Mouse (Mus musculus): Measurements from ENCODE around the gene Nfkbib. TPM values are rescaled to one million over a fixed set of nuclear protein-coding genes. Genes with fewer than 3 reads are reported as not detected.

Nfkbib gene
- polyA plus RNA-seq, 1 experiment from 2014 or later, result 57.6 TPM

DNA sequence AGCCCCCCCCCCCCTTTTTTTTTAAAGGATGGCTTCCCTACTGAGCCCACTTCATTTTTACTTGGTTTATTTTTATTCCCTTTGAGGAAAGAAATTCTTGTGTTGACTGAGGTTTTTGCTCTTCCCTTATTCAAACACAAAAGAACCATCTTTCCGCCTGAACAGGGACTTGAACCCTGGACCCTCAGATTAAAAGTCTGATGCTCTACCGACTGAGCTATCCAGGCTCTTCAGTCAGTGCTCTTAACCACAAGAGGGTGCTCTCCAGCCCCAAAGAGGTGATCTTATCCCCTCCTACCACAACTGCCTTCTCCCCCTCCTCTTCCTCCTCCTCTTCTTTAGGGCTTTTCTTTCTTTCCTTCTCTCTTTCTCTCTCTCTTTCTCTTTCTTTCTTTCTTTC is 26.5 kb upstream of the Nfkbib start:
- no peak overlapping the region for H3K4me3 ChIP-seq
- no peak for DNase-seq (ENCODE audit: extremely low spot score, low spot score)
- 55% methylated on average over 2 of the region's 2 CpGs for WGBS
- H3K9me3 ChIP-seq, result no peaks in the 10 kb centered on the region
- H3K27me3 ChIP-seq (ENCODE audit: poor library complexity, severe bottlenecking), result no peaks in the 10 kb centered on the region
- H3K36me3 ChIP-seq (replicated peaks), result no peaks in the 10 kb centered on the region
- H3K27ac ChIP-seq, result no peak overlapping the region
- H3K4me1 ChIP-seq, result peaks cover 37% of the 10 kb centered on the region

DNA sequence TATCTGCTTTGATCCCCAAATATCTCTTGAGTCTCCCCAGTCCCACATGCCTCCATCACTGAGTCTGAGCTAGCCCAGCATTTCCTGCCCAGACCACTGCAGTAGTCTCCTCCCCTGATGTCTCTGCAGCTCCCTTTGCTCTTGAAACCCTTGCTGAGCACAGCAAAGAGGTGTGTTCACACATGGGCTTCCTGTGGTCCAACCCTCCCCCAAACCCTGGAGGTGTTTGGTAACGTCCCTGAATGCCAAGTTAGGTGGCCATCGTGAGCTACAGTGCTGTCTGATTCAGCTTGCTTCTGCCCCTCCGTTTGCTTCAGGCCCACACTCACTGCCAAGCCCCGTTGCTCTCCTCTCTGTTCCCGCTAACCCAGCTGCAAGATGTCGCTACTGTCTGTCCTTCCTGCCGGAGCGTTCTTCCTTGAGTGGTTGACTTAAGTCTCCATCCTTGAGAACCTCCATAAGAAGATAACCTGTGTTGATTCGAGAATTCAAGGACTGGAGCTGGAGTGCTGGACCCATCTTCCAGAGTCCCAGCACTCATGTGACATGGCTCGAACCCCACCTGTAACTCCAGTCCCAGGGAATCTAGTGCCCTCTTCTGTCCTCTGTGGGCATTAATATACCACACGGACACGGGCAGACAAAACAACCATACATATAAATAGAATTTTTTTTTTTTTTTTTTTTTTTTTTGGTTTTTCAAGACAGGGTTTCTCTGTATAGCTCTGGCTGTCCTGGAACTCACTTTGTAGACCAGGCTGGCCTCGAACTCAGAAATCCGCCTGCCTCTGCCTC is 25.3 kb upstream of the Nfkbib start:
- 85% methylated on average over 14 of the region's 14 CpGs for WGBS
- Histone ChIP-seq H3K27me3 (ENCODE audit: poor library complexity, severe bottlenecking) (no peaks in the 10 kb centered on the region), H3K9me3 (no peaks in the 10 kb centered on the region), H3K4me3 (no peak overlapping the region), H3K27ac (peak overlapping the region; percentile 32; the same call in 1 of the 2 replicates), H3K4me1 (peaks cover 43% of the 10 kb centered on the region), H3K36me3 (replicated peaks) (peaks cover 7% of the 10 kb centered on the region; the same call in 1 of the 2 replicates)
- DNase-seq (ENCODE audit: extremely low spot score, low spot score), result no peak

DNA sequence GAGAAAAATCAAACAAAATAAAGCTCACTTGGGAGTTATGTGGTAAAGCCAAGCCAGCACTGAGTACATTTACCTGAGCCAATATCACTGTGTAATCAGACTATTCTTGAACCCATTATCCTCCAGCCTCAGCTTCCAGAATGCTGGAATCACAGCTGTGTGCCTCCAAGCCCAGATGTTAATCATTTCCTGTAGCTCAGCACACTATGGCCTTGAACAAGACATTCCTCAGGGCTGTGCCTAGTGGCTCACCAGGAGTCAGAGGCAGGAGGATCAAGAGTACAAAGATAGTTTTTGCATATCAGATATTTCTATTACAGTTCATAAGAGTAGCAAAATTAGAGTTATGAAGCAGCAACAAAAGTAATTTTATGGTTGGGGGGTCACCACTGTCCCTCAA is 24.4 kb upstream of the Nfkbib start:
- Histone ChIP-seq H3K4me3 (no peak overlapping the region), H3K4me1 (peaks cover 39% of the 10 kb centered on the region), H3K36me3 (replicated peaks) (peaks cover 11% of the 10 kb centered on the region; the same call in 1 of the 2 replicates), H3K27me3 (ENCODE audit: poor library complexity, severe bottlenecking) (no peaks in the 10 kb centered on the region), H3K9me3 (no peaks in the 10 kb centered on the region), H3K27ac (peak overlapping the region; percentile 32; the same call in 1 of the 2 replicates)
- no peak for DNase-seq (ENCODE audit: extremely low spot score, low spot score)

DNA sequence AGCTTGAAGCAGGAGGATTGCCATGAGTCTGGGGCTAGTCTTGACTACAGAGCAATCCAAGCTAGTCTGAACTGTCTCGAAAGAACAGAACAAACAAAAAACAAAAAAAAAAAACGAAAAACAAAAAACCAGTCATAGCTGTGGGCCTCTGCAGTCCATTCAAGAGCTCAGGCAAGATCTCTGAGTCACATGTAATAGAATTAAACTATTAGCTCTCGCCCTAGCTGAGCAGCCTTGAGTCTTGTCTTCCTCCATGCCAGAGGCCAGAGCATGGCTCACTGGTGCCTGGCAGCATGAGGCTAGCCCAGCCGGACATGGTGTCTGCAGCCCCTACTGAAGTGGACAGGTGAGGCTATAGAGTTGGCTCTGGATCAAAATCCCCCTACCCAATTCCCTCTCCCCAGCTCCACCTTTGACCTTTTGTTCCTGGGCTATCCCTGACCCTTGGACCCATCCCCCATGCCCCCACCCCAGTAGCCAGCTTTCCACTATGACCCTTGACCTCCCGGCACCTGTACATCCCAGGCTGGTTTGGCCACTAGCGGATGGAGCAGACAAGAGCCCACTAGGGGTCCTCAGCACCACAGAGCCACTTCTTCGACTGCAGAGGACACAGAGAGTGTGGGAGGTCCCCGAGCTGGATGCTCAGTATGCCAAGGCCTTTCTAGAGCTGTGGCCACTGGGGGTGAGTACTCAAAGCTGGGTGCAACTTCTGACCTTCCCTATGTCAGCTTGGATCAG is 22.9 kb upstream of the Nfkbib start:
- WGBS, result 54% methylated on average over 8 of the region's 8 CpGs
- Histone ChIP-seq H3K27me3 (ENCODE audit: poor library complexity, severe bottlenecking) (no peaks in the 10 kb centered on the region), H3K4me3 (no peak overlapping the region), H3K27ac (peak overlapping the region; percentile 12; the same call in 1 of the 2 replicates), H3K9me3 (no peaks in the 10 kb centered on the region), H3K4me1 (peaks cover 33% of the 10 kb centered on the region), H3K36me3 (replicated peaks) (peaks cover 24% of the 10 kb centered on the region)
- no peak for DNase-seq (ENCODE audit: extremely low spot score, low spot score)

DNA sequence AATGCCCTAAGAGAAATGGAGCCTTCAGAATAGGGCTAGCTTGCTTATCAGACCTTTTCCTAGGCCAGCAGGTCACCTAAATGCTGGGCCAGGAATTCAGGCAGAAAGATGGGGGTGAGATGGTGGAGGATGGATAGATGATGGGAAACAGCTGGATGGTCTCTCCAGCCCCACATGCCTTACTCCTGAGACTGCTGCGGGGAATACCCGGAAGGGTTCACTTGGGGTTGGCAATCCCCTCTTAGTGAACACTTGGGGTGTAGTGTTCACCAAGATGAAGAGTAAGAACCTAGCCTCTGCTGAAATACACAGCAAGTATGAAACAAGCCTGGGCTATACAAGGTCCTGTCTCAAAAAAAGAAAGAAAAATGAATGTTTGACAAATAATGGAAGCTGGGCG is 21.9 kb upstream of the Nfkbib start:
- Histone ChIP-seq H3K36me3 (replicated peaks) (peaks cover 26% of the 10 kb centered on the region), H3K4me1 (peaks cover 39% of the 10 kb centered on the region), H3K4me3 (no peak overlapping the region), H3K27ac (0 out of 2 replicates have a peak overlapping the region, but pooled peaks have one; percentile 40), H3K27me3 (ENCODE audit: poor library complexity, severe bottlenecking) (no peaks in the 10 kb centered on the region), H3K9me3 (no peaks in the 10 kb centered on the region)
- WGBS, result 82% methylated on average over 3 of the region's 3 CpGs
- DNase-seq (ENCODE audit: extremely low spot score, low spot score), result no peak

DNA sequence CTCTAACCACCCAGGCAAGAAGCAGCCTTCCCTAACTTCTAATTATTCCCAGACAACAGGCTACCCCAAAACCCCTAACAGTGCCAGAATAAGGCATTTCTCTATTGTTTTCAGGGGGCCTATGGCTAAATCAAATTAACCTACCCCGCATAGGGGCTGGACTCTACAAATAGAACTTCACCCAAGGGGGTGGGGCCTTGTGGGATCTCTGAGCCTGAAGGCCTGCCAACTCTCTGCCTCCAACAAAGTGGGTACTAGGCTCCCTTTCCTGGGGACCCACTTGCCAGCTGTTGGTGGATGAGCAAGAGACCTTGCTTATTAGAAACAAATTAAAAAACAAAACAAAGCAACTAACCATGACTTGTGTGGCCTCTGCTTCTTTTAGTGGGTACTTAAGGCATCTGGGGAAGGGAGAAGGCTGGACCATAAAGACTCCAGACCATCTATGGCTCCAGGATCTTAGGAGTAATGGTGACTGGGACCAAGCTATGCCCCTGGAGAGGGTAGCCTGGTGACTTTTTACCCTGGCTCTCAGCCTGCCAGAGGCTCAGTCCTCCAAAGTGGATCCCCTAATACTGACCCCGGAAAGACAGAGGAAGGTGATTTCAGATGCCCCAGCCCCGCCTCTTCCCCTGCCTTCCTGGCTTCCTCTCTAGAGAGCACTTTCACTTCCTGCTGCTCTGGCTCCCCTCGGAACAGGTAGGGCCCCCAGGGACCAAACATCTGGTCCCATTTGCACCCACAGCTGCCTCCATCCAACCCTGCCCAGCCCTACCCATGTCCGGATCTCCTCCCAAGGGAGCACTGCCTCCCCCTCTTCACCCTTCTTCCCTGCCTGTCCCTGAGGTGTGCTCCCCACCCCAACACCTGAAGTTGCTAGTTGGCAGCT is 21.2 kb upstream of the Nfkbib start, which contains the start of gene Rinl:
TSS of gene Rinl (plus strand) at position 663 of the 889 bp plus-strand sequence.
- Histone ChIP-seq H3K27ac (0 out of 2 replicates have a peak within 1 kb of the TSS, but pooled peaks have one; percentile 40), H3K4me1 (peaks cover 39% of the 10 kb centered on the region), H3K9me3 (no peaks in the 10 kb centered on the region), H3K36me3 (replicated peaks) (peaks cover 26% of the 10 kb centered on the region), H3K27me3 (ENCODE audit: poor library complexity, severe bottlenecking) (no peaks in the 10 kb centered on the region), H3K4me3 (no peak within 1 kb of the TSS)
- no peak for DNase-seq (ENCODE audit: extremely low spot score, low spot score)
- 75% methylated on average over 5 of the region's 5 CpGs for WGBS

DNA sequence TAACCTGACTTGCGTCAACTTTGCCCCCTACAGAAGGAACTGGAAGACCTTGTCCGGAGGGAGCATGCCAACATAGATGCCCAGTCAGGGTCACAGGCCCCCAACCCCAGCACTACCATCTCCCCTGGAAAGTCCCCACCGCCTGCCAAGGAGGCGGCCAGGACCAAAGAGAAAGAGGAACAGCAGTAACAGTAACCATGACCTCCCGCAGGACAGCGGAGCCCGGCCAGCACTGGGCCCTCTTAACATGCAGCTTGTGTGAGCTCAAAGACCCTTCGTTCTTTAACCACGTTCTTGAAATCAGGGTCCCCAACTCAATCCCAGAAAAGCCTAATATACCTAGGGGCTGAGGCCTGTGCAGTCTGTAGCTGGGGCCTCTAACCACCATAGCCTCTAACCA is 20.6 kb upstream of the Nfkbib start:
- Histone ChIP-seq H3K36me3 (replicated peaks) (peaks cover 32% of the 10 kb centered on the region), H3K4me1 (peaks cover 39% of the 10 kb centered on the region), H3K4me3 (no peak overlapping the region), H3K27me3 (ENCODE audit: poor library complexity, severe bottlenecking) (no peaks in the 10 kb centered on the region), H3K9me3 (no peaks in the 10 kb centered on the region), H3K27ac (no peak overlapping the region)
- no peak for DNase-seq (ENCODE audit: extremely low spot score, low spot score)
- WGBS, result 92% methylated on average over 9 of the region's 9 CpGs

DNA sequence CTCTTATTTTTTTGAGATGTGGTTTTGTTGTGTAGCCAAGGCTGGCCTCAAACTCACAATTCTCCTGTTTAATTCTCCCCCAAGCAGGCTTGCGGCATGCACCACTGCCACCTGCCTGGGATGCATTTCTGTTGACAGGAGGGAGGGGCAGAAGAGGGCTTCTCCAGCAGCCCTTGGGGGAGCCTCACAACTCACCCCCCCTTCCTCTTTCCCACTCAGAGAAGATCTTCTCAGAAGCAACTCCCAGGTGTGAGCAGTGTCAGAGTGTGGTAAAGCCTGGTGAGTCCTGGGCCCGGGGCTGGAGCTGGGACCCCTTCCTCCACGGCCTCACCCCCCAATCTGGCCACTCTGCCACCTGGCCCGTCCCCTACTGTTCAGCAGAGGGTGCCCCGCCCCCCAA is 17.8 kb upstream of the Nfkbib start:
- H3K4me1 ChIP-seq, result peaks cover 34% of the 10 kb centered on the region
- no peak overlapping the region for H3K4me3 ChIP-seq
- WGBS, result 77% methylated on average over 5 of the region's 5 CpGs
- no peak for DNase-seq (ENCODE audit: extremely low spot score, low spot score)
- peaks cover 35% of the 10 kb centered on the region for H3K36me3 ChIP-seq (replicated peaks)
- H3K27ac ChIP-seq, result no peak overlapping the region
- H3K27me3 ChIP-seq (ENCODE audit: poor library complexity, severe bottlenecking), result no peaks in the 10 kb centered on the region
- no peaks in the 10 kb centered on the region for H3K9me3 ChIP-seq

DNA sequence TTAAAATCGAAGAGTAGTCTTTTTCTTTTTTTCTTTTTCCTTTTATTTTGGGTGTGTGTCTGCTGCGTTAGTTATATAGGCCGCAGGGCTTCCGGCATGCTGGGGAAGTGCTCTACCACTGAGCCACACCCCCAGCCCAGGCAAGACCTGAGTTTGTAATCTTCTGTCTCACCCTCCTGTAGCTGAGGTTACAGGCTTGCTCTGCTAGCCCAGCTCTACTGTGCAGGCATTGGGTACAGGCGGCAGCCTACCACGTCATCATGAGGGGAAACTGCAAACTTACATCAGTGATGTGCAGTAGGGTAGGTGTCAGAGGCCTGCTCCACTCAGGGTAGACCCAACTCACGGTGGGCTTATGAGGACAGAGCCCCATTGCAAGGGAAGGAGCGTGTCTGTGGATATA is 13.9 kb upstream of the Nfkbib start:
- Histone ChIP-seq H3K4me1 (peaks cover 17% of the 10 kb centered on the region), H3K27me3 (ENCODE audit: poor library complexity, severe bottlenecking) (no peaks in the 10 kb centered on the region), H3K9me3 (no peaks in the 10 kb centered on the region), H3K4me3 (no peak overlapping the region), H3K27ac (no peak overlapping the region), H3K36me3 (replicated peaks) (peaks cover 38% of the 10 kb centered on the region)
- DNase-seq (ENCODE audit: extremely low spot score, low spot score), result no peak
- 90% methylated on average over 8 of the region's 8 CpGs for WGBS

DNA sequence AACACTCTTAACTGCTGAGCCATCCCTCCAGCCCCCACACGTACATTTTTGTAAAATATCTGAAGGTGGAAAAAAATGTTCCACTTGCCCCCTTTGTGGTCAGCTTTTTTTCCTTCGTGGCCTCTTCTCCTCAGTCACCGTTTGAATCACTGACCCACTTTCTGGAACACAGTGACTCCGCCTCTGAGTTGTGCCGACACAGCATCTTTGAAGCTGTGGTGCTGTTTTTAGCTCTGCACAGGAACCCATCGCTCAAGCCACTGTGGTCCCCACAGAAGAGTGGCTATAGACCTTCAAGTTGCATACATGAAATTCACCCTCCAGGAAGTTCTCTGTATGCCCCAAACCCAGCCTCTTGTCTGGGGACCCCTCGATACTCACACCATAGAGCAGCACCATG is 13.5 kb upstream of the Nfkbib start:
- H3K4me1 ChIP-seq, result peaks cover 17% of the 10 kb centered on the region
- DNase-seq (ENCODE audit: extremely low spot score, low spot score), result no peak
- H3K36me3 ChIP-seq (replicated peaks), result peaks cover 35% of the 10 kb centered on the region
- no peaks in the 10 kb centered on the region for H3K9me3 ChIP-seq
- no peaks in the 10 kb centered on the region for H3K27me3 ChIP-seq (ENCODE audit: poor library complexity, severe bottlenecking)
- no peak overlapping the region for H3K4me3 ChIP-seq
- H3K27ac ChIP-seq, result 0 out of 2 replicates have a peak overlapping the region, but pooled peaks have one; percentile 26
- WGBS, result 87% methylated on average over 7 of the region's 7 CpGs

DNA sequence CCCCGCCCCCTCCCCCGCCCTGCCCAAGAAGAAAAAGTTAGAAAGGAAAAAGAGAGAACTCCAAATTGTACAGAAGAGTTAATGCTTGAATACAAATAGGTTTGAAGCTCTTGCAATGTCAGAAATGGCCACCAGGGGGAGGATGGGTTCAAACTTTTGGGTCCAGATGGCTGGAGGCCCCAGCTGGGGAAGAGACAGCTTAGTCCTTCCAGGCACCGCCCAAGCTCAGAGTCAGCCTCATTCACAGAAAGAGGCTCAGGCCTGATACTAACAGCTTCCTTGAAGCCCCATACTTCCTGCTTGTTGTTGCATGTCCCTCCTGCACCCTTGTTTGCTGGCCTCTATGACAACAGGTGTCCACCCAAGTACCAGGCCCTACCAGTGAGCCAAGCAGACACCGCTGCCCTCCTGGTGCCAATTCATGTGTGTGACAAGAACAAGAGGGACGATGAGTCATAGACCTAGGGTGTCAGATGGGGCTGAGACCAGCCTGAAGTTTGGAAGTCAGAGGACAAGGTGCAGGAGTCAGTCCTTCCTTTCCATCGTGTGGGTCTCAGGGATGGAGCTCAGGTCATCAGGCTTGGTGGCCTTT is 12.9 kb upstream of the Nfkbib start:
- Histone ChIP-seq H3K4me3 (no peak overlapping the region), H3K27ac (peak overlapping the region; percentile 26; the same call in 1 of the 2 replicates), H3K4me1 (peaks cover 17% of the 10 kb centered on the region), H3K36me3 (replicated peaks) (peaks cover 31% of the 10 kb centered on the region), H3K27me3 (ENCODE audit: poor library complexity, severe bottlenecking) (no peaks in the 10 kb centered on the region), H3K9me3 (no peaks in the 10 kb centered on the region)
- DNase-seq (ENCODE audit: extremely low spot score, low spot score), result peak; percentile 83
- 49% methylated on average over 6 of the region's 6 CpGs for WGBS

DNA sequence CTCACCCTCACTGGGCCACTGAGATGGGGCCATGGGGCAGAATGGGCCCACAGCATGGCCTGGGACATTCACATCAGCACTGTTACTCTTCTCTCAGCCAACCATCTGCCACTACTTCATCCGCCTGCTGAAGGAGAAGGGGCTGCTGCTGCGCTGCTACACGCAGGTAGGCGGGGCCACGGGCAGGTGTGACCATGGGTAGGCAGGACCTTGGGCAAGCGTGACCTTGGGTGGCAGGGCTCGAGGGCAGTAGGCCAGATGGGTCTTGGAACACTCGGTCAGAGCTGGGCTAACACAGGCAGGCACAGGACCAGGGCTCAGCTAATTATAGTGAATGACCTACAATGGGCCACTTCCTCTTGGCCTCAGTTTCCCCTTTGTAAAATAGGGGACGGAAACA is 11.5 kb upstream of the Nfkbib start:
- Histone ChIP-seq H3K9me3 (no peaks in the 10 kb centered on the region), H3K4me3 (no peak overlapping the region), H3K27me3 (ENCODE audit: poor library complexity, severe bottlenecking) (no peaks in the 10 kb centered on the region), H3K4me1 (peaks cover 16% of the 10 kb centered on the region), H3K27ac (no peak overlapping the region), H3K36me3 (replicated peaks) (peaks cover 39% of the 10 kb centered on the region)
- no peak for DNase-seq (ENCODE audit: extremely low spot score, low spot score)
- 85% methylated on average over 9 of the region's 9 CpGs for WGBS

All from forebrain, embryonic 10.5 days (tissue).